Mouse (Mus musculus) CH12.LX (cell line): ENCODE measurements around the gene Hic1.

Experiments
- EP300 ChIP-seq: IDR thresholded peaks from 2 replicates; pipeline ENCODE4 v1.6.1; 2011; ENCODE audit warnings: low read length, improper control_type of control experiment
- ZMIZ1 ChIP-seq: IDR thresholded peaks from 2 replicates; pipeline ENCODE4 v1.6.1; 2012; ENCODE audit warnings: low read depth, mild to moderate bottlenecking, inconsistent platforms, low read length, improper control_type of control experiment

- TF ChIP-seq ZMIZ1 (no peak), EP300 (no peak)
These were observed 34.0 kb downstream of the Hic1 start for GRCm38 (mm10) chr11:75135358-75135757.
